Comparison of ENCODE assay signal across 9 mouse cellular contexts in the genomic region with DNA sequence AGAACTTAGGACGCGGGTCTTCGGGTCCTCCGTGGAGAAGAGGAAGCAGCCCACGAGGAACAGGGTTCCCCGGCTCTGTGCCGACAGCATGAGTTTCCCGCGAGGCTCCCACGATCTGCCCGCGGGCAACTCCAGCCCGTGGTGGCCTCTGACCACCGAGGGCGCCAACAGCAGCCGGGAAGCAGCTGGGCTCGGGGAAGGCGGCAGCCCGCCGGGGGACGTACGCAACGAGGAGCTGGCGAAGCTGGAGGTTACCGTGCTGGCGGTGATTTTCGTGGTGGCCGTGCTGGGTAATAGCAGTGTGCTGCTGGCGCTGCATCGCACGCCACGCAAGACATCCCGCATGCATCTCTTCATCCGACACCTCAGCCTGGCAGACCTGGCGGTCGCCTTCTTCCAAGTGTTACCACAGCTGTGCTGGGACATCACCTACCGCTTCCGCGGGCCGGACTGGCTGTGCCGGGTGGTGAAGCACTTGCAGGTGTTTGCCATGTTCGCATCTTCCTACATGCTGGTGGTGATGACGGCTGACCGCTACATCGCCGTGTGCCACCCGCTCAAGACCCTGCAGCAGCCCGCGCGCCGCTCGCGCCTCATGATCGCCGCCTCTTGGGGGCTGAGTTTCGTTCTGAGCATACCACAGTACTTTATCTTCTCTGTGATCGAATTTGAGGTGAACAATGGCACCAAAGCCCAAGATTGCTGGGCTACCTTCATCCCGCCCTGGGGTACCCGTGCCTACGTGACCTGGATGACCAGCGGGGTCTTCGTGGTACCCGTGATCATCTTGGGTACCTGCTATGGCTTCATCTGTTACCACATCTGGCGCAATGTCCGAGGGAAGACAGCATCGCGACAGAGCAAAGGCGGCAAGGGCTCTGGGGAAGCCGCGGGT. TPM values are rescaled to one million over a fixed set of nuclear protein-coding genes. Genes with fewer than 3 reads are reported as not detected.
DNase-seq lines count a peak whose midpoint lies in the region; ATAC-seq and TF ChIP-seq lines count a peak whose summit lies in the region.
"Had no signal": no experiment of that assay in that cellular context is flagged by ENCODE, and none has a peak within 500 bp of the region (broad histone marks: within the 10 kb centered on the region; RNA-seq: fewer than 3 reads in every experiment).

No protein-coding gene starts in this region.

- TF ChIP-seq POLR2A in liver, adult 2 months (IDR thresholded peaks at IDR 0.05; ENCODE audit: extremely low read depth, insufficient read depth, low read length): no peak

- peaks cover 33% of the 10 kb centered on the region for H3K27me3 ChIP-seq in kidney, embryonic 14.5 days (ENCODE audit: control insufficient read depth, insufficient read depth, low read length)
- H3K27me3 ChIP-seq in forebrain, postnatal 0 days (ENCODE audit: insufficient read depth, low read length): peaks cover 19% of the 10 kb centered on the region
- H3K27me3 ChIP-seq in hindbrain, embryonic 16.5 days (replicated peaks; ENCODE audit: control insufficient read depth, insufficient read depth, low read length): peaks cover 27% of the 10 kb centered on the region
- no peaks in the 10 kb centered on the region for H3K27me3 ChIP-seq in liver, adult 2 months (ENCODE audit: control insufficient read depth, insufficient read depth, low read length)
- peaks cover 33% of the 10 kb centered on the region for H3K27me3 ChIP-seq in neural tube, embryonic 12.5 days (replicated peaks)

- peak overlapping the region; percentile 47 for H3K4me3 ChIP-seq in kidney, embryonic 14.5 days (ENCODE audit: low read length)
- peak overlapping the region; percentile 50 for H3K4me3 ChIP-seq in forebrain, postnatal 0 days (ENCODE audit: low read depth, low read length)
- H3K4me3 ChIP-seq in hindbrain, embryonic 16.5 days (ENCODE audit: low read length): peak overlapping the region; percentile 59
- H3K4me3 ChIP-seq in liver, adult 2 months (ENCODE audit: insufficient read depth, low read depth, low read length): peak overlapping the region; percentile 82
- H3K4me3 ChIP-seq in neural tube, embryonic 12.5 days: peak overlapping the region; percentile 40

- H3K27ac ChIP-seq in kidney, embryonic 14.5 days (ENCODE audit: low read depth, low read length): no peak overlapping the region
- H3K27ac ChIP-seq in forebrain, postnatal 0 days (ENCODE audit: low read depth, low read length): no peak overlapping the region
- no peak overlapping the region for H3K27ac ChIP-seq in hindbrain, embryonic 16.5 days (ENCODE audit: low read depth, low read length)
- peak overlapping the region; percentile 57 for H3K27ac ChIP-seq in liver, adult 2 months (replicated peaks; ENCODE audit: insufficient read depth, low read depth, low read length)
- no peak overlapping the region for H3K27ac ChIP-seq in neural tube, embryonic 12.5 days
- H3K27ac ChIP-seq: macrophage had no signal

- H3K36me3 ChIP-seq in kidney, embryonic 14.5 days (ENCODE audit: control insufficient read depth, insufficient read depth, low read length): no peaks in the 10 kb centered on the region
- no peaks in the 10 kb centered on the region for H3K36me3 ChIP-seq in forebrain, postnatal 0 days (ENCODE audit: insufficient read depth)
- H3K36me3 ChIP-seq in hindbrain, embryonic 16.5 days (ENCODE audit: control insufficient read depth, insufficient read depth, low read length): no peaks in the 10 kb centered on the region
- no peaks in the 10 kb centered on the region for H3K36me3 ChIP-seq in liver, adult 2 months (ENCODE audit: control insufficient read depth, insufficient read depth, low read length)
- H3K36me3 ChIP-seq in neural tube, embryonic 12.5 days: no peaks in the 10 kb centered on the region

- peak; percentile 51 for TF ChIP-seq CTCF in forebrain, postnatal 0 days (IDR thresholded peaks at IDR 0.05; ENCODE audit: low read depth)
- TF ChIP-seq CTCF in liver, adult 2 months (IDR thresholded peaks at IDR 0.05; ENCODE audit: low read depth, low read length): no peak

- H3K4me2 ChIP-seq in kidney, embryonic 14.5 days (replicated peaks; ENCODE audit: low read depth, low read length): peak overlapping the region; percentile 90
- H3K4me2 ChIP-seq in forebrain, postnatal 0 days (ENCODE audit: low read depth): peak overlapping the region; percentile 93
- H3K4me2 ChIP-seq in hindbrain, embryonic 16.5 days (ENCODE audit: low read length): peak overlapping the region; percentile 82
- peak overlapping the region; percentile 91 for H3K4me2 ChIP-seq in neural tube, embryonic 12.5 days (replicated peaks)

- peaks cover 12% of the 10 kb centered on the region; the same call in 1 of the 2 replicates for H3K4me1 ChIP-seq in kidney, embryonic 14.5 days (ENCODE audit: control insufficient read depth, insufficient read depth, low read length)
- no peaks in the 10 kb centered on the region for H3K4me1 ChIP-seq in forebrain, postnatal 0 days (ENCODE audit: insufficient read depth)
- H3K4me1 ChIP-seq in hindbrain, embryonic 16.5 days (ENCODE audit: control insufficient read depth, insufficient read depth, low read depth, low read length): peaks cover 14% of the 10 kb centered on the region
- 0 out of 2 replicates have a peak, but pooled peaks cover 7% of the 10 kb centered on the region for H3K4me1 ChIP-seq in liver, adult 2 months (ENCODE audit: control insufficient read depth, insufficient read depth, low read length)
- peaks cover 18% of the 10 kb centered on the region for H3K4me1 ChIP-seq in neural tube, embryonic 12.5 days

- H3K9ac ChIP-seq in kidney, embryonic 14.5 days (ENCODE audit: low read depth, low read length): peak overlapping the region; percentile 53
- H3K9ac ChIP-seq in forebrain, postnatal 0 days: peak overlapping the region; percentile 50
- H3K9ac ChIP-seq in hindbrain, embryonic 16.5 days (ENCODE audit: low read depth, low read length): peak overlapping the region; percentile 45
- H3K9ac ChIP-seq in liver, adult 2 months (ENCODE audit: low read depth, low read length): peak overlapping the region; percentile 72
- H3K9ac ChIP-seq in neural tube, embryonic 12.5 days: peak overlapping the region; percentile 27

- H3K9me3 ChIP-seq in kidney, embryonic 14.5 days (ENCODE audit: control insufficient read depth, low read length): no peaks in the 10 kb centered on the region
- H3K9me3 ChIP-seq in forebrain, postnatal 0 days (ENCODE audit: low read length): no peaks in the 10 kb centered on the region
- H3K9me3 ChIP-seq in hindbrain, embryonic 16.5 days (ENCODE audit: control insufficient read depth, low read length): no peaks in the 10 kb centered on the region
- no peaks in the 10 kb centered on the region for H3K9me3 ChIP-seq in neural tube, embryonic 12.5 days

- WGBS in kidney, embryonic 14.5 days: 2% methylated on average over 70 of the region's 70 CpGs
- WGBS in forebrain, postnatal 0 days: 2% methylated on average over 70 of the region's 70 CpGs
- WGBS in hindbrain, embryonic 16.5 days: 1% methylated on average over 70 of the region's 70 CpGs
- WGBS in liver, adult 2 months: 1% methylated on average over 70 of the region's 70 CpGs
- WGBS in neural tube, embryonic 12.5 days: 3% methylated on average over 70 of the region's 70 CpGs

- H3K79me2 ChIP-seq in liver, adult 2 months (ENCODE audit: control insufficient read depth, insufficient read depth, low read length): no peaks in the 10 kb centered on the region; the same call in 1 of the 2 replicates

- ATAC-seq in kidney, embryonic 14.5 days (ENCODE audit: low FRiP score, low TSS enrichment): peak; percentile 75
- peak; percentile 82 for ATAC-seq in forebrain, postnatal 0 days
- peak; percentile 73 for ATAC-seq in hindbrain, embryonic 16.5 days
- peak; percentile 65 for ATAC-seq in neural tube, embryonic 12.5 days (ENCODE audit: low FRiP score, low read depth)
- no peak for ATAC-seq in monocyte, adult 5-6 weeks (replicated peaks; ENCODE audit: insufficient number of reproducible peaks, low FRiP score, low TSS enrichment, poor library complexity, severe bottlenecking)

- DNase-seq in kidney, adult 8-10 months: no peak
- peak; percentile 2 for DNase-seq in adrenal gland, adult 8-10 months
- peak; percentile 59 for DNase-seq in forebrain, postnatal 0 days
- DNase-seq in liver, adult 2 months (ENCODE audit: extremely low read depth, low read depth, low spot score): peak; percentile 39

RNA-seq across cellular contexts. Expression of gene Avpr1a, which starts 0.7 kb away (rescaled TPM):
- polyA plus RNA-seq in kidney, embryonic 14.5 days (2014; fragmentation: Nextera tagmentation; extraction: Ambion mirVana): 1.3 and 2.4 TPM in 2 replicates
- total RNA-seq in adrenal gland, adult 8-10 months (2022): 1 to 10 TPM; 1.1 to 2.4 (median 1.5) TPM
- 3.0 and 3.3 TPM in 2 replicates for total RNA-seq in forebrain, postnatal 0 days (2014; rRNA removed)
- 2.5 and 3.9 TPM in 2 replicates for polyA plus RNA-seq in forebrain, postnatal 0 days (2015; fragmentation: Nextera tagmentation; extraction: Ambion mirVana)
- 4.1 and 4.2 TPM in 2 replicates for polyA plus RNA-seq in hindbrain, embryonic 16.5 days (2015; fragmentation: Nextera tagmentation; extraction: Ambion mirVana)
- 27.7 and 28.0 TPM in 2 replicates for total RNA-seq in liver, adult 2 months (2014; rRNA removed)
- 31.9 and 42.4 TPM in 2 replicates for polyA plus RNA-seq in liver, adult 2 months (2012; rRNA removed)
- polyA plus RNA-seq in neural tube, embryonic 12.5 days (2016; fragmentation: Nextera tagmentation; extraction: Ambion mirVana): 0.63 and 0.66 TPM in 2 replicates
- not detected in 3 replicates for total RNA-seq in monocyte, adult 5-6 weeks (2017)
- polyA plus RNA-seq: macrophage had no signal

Comparison
In these comparisons a context has a peak if more than half of its experiments do, and no peak if none do; other contexts are left out.
1. DNase-seq: peak in adrenal gland, adult 8-10 months (single experiment), forebrain, postnatal 0 days (single experiment) and liver, adult 2 months (single experiment); none in kidney, adult 8-10 months (0 of 2).
2. Peak in every context shown above with its lines, with median percentiles within 50 percentile points of each other: H3K4me2 ChIP-seq, H3K4me3 ChIP-seq and H3K9ac ChIP-seq.